Mouse (Mus musculus): ENCODE measurements at regions not wholly inside any gene's neighbourhood (a gene's known extent, or its start where the extent isn't known, plus 50 kb on each side); places are given as distances from the start of the nearest gene placed in this dataset.

- TF ChIP-seq CTCF (conservative IDR thresholded peaks at IDR 0.05; ENCODE audit: low read length) (no peak), NANOG (IDR thresholded peaks at IDR 0.05; ENCODE audit: borderline replicate concordance, low read length) (no peak), POU5F1 (IDR thresholded peaks at IDR 0.05; ENCODE audit: borderline replicate concordance, low read length) (no peak)
Observed at GRCm38 (mm10) chr3:133613836-133614711, 69.1 kb upstream of the Tet2 start.

All from E14TG2a.4 (cell line).